ENCODE assay signal across 18 mouse cellular contexts in the genomic region with DNA sequence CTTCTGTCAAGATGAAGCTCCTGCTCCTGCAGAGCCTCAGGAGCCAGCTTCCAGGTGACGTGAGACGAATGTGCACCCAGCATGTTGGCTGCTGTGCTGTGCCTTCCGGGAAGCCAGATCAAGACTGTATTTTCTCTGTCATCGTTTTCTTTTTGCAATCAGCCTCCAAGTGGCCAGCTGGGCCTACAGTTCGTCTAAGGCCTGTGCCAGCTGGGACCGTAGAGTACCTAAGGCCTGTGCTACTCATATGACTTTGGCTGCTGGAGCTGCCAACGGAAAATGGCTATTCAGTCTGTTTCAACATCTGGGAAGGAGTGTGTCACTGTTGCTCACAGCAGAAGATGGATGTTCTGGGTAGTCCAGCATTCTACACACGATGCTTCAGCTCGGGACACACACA.
DNase-seq lines count a peak whose midpoint lies in the region; ATAC-seq and TF ChIP-seq lines count a peak whose summit lies in the region.
"Had no signal": no experiment of that assay in that cellular context is flagged by ENCODE, and none has a peak within 500 bp of the region (broad histone marks: within the 10 kb centered on the region; RNA-seq: fewer than 3 reads in every experiment).

No protein-coding gene starts in this region.

- TF ChIP-seq CTCF in midbrain, postnatal 0 days (IDR thresholded peaks at IDR 0.05) = no peak

- H3K4me3 ChIP-seq in midbrain, postnatal 0 days (ENCODE audit: low read depth, low read length) = no peak overlapping the region
- no peak overlapping the region for H3K4me3 ChIP-seq in midbrain, embryonic 10.5 days
- H3K4me3 ChIP-seq: forebrain, embryonic 13.5 days; layer of hippocampus, adult 2 months; limb, embryonic 13.5 days; lung, embryonic 15.5 days; megakaryocyte, embryonic 14.5 days had no signal

- DNase-seq in heart, postnatal 10 days = peak; percentile 9
- DNase-seq in heart, adult 8-10 months (ENCODE audit: low spot score) = no peak
- DNase-seq in midbrain, postnatal 0 days (ENCODE audit: low spot score) = peak; percentile 56
- DNase-seq in midbrain, embryonic 10.5 days (ENCODE audit: low spot score) = no peak
- peak; percentile 43 for DNase-seq in brain, adult 2 months (ENCODE audit: low read depth, low spot score)
- DNase-seq in thymus, postnatal 10 days (ENCODE audit: low spot score in 2 of 2) = no peak
- DNase-seq: cerebellum, adult 9-10 months; heart, postnatal 4 days; kidney, adult 8-10 months had no signal

- H3K36me3 ChIP-seq in midbrain, postnatal 0 days (ENCODE audit: insufficient read depth, low read length) = no peaks in the 10 kb centered on the region
- H3K36me3 ChIP-seq in midbrain, embryonic 10.5 days = no peaks in the 10 kb centered on the region
- H3K36me3 ChIP-seq: limb, embryonic 13.5 days; lung, embryonic 15.5 days had no signal

- WGBS in midbrain, postnatal 0 days = 82% methylated on average over 9 of the region's 9 CpGs
- WGBS in midbrain, embryonic 10.5 days = 90% methylated on average over 9 of the region's 9 CpGs

- H3K9ac ChIP-seq in midbrain, postnatal 0 days (replicated peaks; ENCODE audit: low read length, poor library complexity, severe bottlenecking) = no peak overlapping the region
- H3K9ac ChIP-seq: forebrain, embryonic 13.5 days; limb, embryonic 13.5 days; lung, embryonic 15.5 days had no signal

- intact Hi-C loops in heart, postnatal 10 days (cut with DNase I) = loop anchor here (5.0 kb wide), 1 partner anchor 134 kb away; no protein-coding TSS in a partner anchor

- H3K4me1 ChIP-seq in midbrain, postnatal 0 days (ENCODE audit: insufficient read depth, low read length) = no peaks in the 10 kb centered on the region
- H3K4me1 ChIP-seq in midbrain, embryonic 10.5 days = no peaks in the 10 kb centered on the region
- H3K4me1 ChIP-seq: forebrain, embryonic 13.5 days; limb, embryonic 13.5 days; lung, embryonic 15.5 days had no signal

- no peak overlapping the region for H3K4me2 ChIP-seq in midbrain, postnatal 0 days (ENCODE audit: low read depth, low read length, poor library complexity, severe bottlenecking)
- H3K4me2 ChIP-seq: forebrain, embryonic 13.5 days; limb, embryonic 13.5 days; lung, embryonic 15.5 days had no signal

- H3K27ac ChIP-seq in midbrain, postnatal 0 days (ENCODE audit: low read depth, low read length) = no peak overlapping the region
- H3K27ac ChIP-seq in midbrain, embryonic 10.5 days (replicated peaks) = no peak overlapping the region
- H3K27ac ChIP-seq: forebrain, embryonic 13.5 days; layer of hippocampus, adult 2 months; limb, embryonic 13.5 days; lung, embryonic 15.5 days had no signal

- ATAC-seq in midbrain, postnatal 0 days (ENCODE audit: low FRiP score) = no peak
- ATAC-seq in granulocyte monocyte progenitor cell, adult 5-6 weeks (replicated peaks; ENCODE audit: poor library complexity, severe bottlenecking) = peak; percentile 19
- no peak for ATAC-seq in monocyte, adult 5-6 weeks (replicated peaks; ENCODE audit: insufficient number of reproducible peaks, low FRiP score, low TSS enrichment, poor library complexity, severe bottlenecking)
- ATAC-seq: forebrain, embryonic 13.5 days; Patski had no signal

- no peaks in the 10 kb centered on the region for H3K9me3 ChIP-seq in midbrain, postnatal 0 days (ENCODE audit: low read length)
- peaks cover 5% of the 10 kb centered on the region; the same call in 1 of the 2 replicates for H3K9me3 ChIP-seq in midbrain, embryonic 10.5 days (replicated peaks)
- H3K9me3 ChIP-seq: forebrain, embryonic 13.5 days; limb, embryonic 13.5 days; lung, embryonic 15.5 days had no signal

- H3K27me3 ChIP-seq in midbrain, postnatal 0 days (ENCODE audit: insufficient read depth, low read length) = no peaks in the 10 kb centered on the region
- H3K27me3 ChIP-seq in midbrain, embryonic 10.5 days (ENCODE audit: low read depth, poor library complexity, severe bottlenecking) = no peaks in the 10 kb centered on the region
- H3K27me3 ChIP-seq: CH12.LX; forebrain, embryonic 13.5 days; limb, embryonic 13.5 days; lung, embryonic 15.5 days; megakaryocyte, embryonic 14.5 days; Patski had no signal

Comparison
In these comparisons a context has a peak if more than half of its experiments do, and no peak if none do; other contexts are left out.
1. DNase-seq: peak in heart, postnatal 10 days (2 of 2), midbrain, postnatal 0 days (single experiment) and brain, adult 2 months (single experiment); none in heart, adult 8-10 months (single experiment), midbrain, embryonic 10.5 days (single experiment) and thymus, postnatal 10 days (0 of 2).